Mouse (Mus musculus) heart, postnatal 14 days (tissue): ENCODE data around the gene Lgals3bp. TPM values are rescaled to one million over a fixed set of nuclear protein-coding genes. Genes with fewer than 3 reads are reported as not detected.
"Not testable (repeated sequence)": the region's sequence is repeated elsewhere in the genome, so short reads cannot be mapped to it uniquely, and the experiment has no call there.

Experiments
- DNase-seq, 2 experiments: peaks; one replicate each; pipeline ENCODE4 v3.0.0; 2021 to 2022
- intact Hi-C: fragments of 180-260 bp; cut with DNase I; formaldehyde crosslinking; loops from one replicate; pipeline ENCODE4 v1.15.1; 2025
- total RNA-seq, 2 experiments: library from RNA; stranded (reverse); gene quantifications; 2 replicates each; pipeline ENCODE4 v1.2.3; 2021

Lgals3bp gene
- total RNA-seq, 2 experiments from 2014 or later, result 21.2 to 24.1 TPM

DNA sequence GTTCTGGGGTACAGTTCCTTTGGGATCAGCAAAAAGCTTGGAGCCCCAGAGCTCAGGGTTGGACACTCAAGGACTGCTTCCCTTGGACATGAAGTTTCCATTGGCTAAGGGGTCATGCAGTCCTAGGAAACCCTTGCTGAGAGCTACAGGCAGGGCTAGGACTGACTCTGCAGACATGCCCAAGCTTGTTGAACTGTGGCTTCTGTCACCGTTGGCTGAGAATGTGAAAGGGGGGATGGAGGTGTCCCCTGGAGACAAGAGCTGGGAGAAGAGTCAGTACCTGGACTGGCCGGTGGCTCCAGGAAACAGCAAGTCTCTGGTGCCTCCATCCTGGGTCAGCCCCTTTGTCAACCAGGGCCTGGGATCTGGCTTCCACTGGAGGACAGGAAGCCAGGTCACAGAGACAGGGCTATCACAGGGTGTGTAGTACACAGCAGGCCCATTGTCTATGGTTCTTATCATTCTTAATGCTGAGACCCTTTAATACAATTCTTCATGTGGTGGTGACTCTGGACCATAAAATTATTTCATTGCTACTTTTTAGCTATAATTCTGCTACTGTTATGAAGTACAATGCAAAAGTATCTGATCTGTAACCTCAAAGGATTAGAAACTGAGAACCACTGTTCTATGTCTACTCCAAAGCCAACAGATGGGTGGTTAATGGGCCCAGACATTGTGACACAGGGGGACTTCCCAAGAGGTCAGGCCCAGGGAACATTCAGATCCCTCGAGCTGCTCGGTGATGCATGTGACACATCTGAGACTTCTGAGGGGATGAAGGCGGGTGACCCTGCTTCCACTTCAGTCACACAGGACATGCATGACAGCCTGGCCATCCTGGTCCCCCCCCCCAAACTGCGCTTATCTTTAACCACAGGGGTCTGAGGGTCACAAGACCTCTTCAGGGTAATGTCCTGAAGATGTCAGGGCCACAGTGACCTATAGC lies 2.3 kb upstream of the Lgals3bp start:
- no peak for DNase-seq
- intact Hi-C loops, result loop anchor here (10.0 kb wide), 1 partner anchor 319 kb away; no protein-coding TSS in a partner anchor

DNA sequence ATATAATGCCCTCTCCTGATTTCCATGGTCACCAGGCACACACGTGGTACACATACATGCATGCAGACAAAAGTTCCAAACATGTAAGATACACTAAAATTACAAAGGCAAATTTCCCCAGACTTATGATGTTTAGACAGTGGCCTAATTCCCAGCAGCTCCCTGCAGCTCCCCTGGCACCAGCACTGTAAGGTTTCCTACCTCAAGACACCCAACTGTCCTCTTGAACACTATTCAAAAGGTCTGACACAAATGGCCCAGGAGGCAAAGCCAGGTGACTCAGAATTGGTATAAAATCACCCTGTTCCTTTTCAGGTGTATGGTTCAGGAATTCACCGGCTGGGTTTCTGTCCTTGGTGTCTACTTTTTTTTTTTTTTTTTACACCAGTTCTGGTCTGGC lies 1.3 kb upstream of the Lgals3bp start:
- intact Hi-C loops, result loop anchor here (10.0 kb wide), 1 partner anchor 318 kb away; no protein-coding TSS in a partner anchor
- DNase-seq, result peak in 1 of 2 experiments; percentile 1

- no peak for DNase-seq
- intact Hi-C loops, result loop anchor here (10.0 kb wide), 1 partner anchor 316 kb away; no protein-coding TSS in a partner anchor
These were observed 697 bp downstream of the Lgals3bp start for GRCm38 (mm10) chr11:118401195-118401594.

GRCm38 (mm10) chr11:118400566-118400936 lies 1.3 kb downstream of the Lgals3bp start:
- DNase-seq, result peak in 1 of 2 experiments; percentile 57
- intact Hi-C loops, result loop anchor here (10.0 kb wide), 1 partner anchor 316 kb away; no protein-coding TSS in a partner anchor

DNA sequence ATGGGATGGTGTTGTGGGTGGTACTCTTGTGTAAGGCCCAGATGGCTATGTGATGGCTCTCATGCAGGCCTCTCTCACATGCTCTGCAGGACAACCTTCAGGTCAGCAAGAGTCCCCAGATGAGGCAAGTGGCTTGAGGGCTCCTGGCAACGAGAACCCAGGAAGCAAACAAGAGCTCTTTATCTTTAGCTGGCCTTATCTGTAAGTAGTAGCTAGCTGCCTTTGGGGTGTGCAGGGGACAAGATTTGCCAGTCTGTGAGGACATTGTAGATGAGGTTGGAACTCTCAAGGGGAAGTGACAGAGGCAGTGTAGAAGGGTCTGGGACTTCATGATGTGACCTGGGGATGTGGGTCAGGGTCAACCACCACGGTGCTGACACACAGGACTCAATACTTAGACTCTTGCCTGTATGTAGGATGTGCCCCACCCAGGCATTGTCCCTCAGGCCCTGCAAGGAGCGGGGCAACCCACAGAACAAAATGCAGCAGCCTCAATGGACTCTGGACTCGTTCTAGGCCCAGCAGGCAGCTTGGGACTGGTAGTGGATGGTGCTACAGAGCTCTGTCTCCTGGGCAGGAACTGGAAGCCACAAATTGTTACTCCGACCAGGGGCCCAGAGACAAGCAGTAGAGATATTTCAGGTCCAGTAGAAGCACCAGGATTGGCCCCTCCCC lies 1.9 kb downstream of the Lgals3bp start:
- intact Hi-C loops, result loop anchor here (10.0 kb wide), 1 partner anchor 315 kb away; no protein-coding TSS in a partner anchor
- DNase-seq, result peak in 1 of 2 experiments; percentile 10

GRCm38 (mm10) chr11:118397806-118398530 lies 3.9 kb downstream of the Lgals3bp start:
- peak in 1 of 2 experiments; percentile 1 for DNase-seq
- intact Hi-C loops, result no loop called here

- DNase-seq, result peak in 1 of 2 experiments; percentile 0
- intact Hi-C loops, result no loop called here
These were observed 7.4 kb downstream of the Lgals3bp start for GRCm38 (mm10) chr11:118394538-118394937.

GRCm38 (mm10) chr11:118393991-118394390 lies 7.9 kb downstream of the Lgals3bp start:
- intact Hi-C loops, result no loop called here
- DNase-seq, result no peak

- intact Hi-C loops, DNase-seq: not testable (repeated sequence)
These were observed 14.1 kb downstream of the Lgals3bp start for GRCm38 (mm10) chr11:118387816-118388215.

DNA sequence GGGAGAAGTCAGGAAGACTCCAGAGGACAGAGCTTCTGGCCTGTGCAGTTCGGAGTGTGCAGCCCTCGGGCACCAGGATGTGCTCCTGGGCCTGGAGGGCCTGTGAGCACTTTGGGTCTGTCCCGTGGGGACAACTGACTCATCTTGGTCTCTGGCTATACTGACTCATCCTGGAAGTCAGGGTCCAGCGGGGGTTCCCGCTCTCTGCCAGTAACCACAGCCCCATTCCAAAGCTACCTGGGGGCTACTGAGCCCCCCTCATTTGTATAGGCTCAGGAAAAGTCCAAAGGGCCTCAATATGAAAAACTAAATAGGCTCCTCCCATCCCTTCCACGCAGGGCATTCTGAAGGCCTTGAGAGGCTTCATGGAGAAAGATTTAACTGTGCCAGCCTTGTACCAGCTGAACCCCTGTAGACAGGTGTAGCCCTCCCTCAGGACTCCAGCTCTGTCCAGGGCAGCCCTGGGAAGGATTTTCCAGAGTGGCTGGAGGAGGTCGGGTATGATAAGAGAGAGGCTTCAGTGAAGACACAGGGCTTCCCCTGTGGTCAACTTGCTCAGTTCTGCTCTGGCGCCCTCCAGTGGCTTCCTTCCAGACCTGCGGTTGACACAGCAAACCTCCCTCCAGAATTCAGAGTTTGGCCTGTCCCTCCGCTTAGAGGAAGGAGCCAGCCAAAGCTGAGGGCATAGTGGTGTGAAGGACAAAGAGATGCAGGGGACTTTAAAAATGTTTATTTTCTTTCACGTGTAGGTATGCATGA lies 22.5 kb downstream of the Lgals3bp start:
- peak; percentile 91 to 94 for DNase-seq
- intact Hi-C loops, result loop anchor here (1.0 to 5.0 kb wide), 2 partner anchors 62 to 297 kb away; no protein-coding TSS in a partner anchor

GRCm38 (mm10) chr11:118378656-118379055 lies 23.2 kb downstream of the Lgals3bp start:
- no peak for DNase-seq
- intact Hi-C loops, result loop anchor here (1.0 to 5.0 kb wide), 2 partner anchors 61 to 296 kb away; no protein-coding TSS in a partner anchor

- intact Hi-C loops, result loop anchor here (5.0 kb wide), 1 partner anchor 294 kb away; no protein-coding TSS in a partner anchor
- not testable (repeated sequence) for DNase-seq
These were observed 25.6 kb downstream of the Lgals3bp start for GRCm38 (mm10) chr11:118376323-118376722.

DNA sequence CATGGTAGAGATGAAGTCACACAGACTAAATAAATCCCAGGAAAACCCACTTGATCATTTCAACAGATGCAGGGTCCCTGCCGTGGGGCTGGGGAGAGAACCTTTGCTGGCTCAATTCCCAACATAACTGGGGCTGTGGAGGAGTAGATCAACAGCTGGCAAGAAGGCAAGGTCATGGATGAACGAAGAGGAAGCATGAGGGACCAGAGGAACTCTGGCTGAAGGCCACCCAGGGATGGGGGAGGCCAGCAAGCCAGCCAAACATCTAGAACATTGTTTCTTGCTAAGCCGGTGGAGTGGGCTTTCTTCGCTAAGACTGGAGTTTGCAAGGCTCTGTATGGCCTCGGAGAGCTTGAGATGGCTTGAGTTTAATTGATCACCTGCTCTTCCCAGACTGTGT lies 26.0 kb downstream of the Lgals3bp start:
- DNase-seq, result peak in 1 of 2 experiments; percentile 40
- intact Hi-C loops, result loop anchor here (5.0 kb wide), 1 partner anchor 294 kb away; no protein-coding TSS in a partner anchor

GRCm38 (mm10) chr11:118375461-118375860 lies 26.4 kb downstream of the Lgals3bp start:
- DNase-seq, result no peak
- intact Hi-C loops, result loop anchor here (5.0 kb wide), 1 partner anchor 293 kb away; no protein-coding TSS in a partner anchor

- DNase-seq, result no peak
- intact Hi-C loops, result loop anchor here (5.0 kb wide), 1 partner anchor 293 kb away; no protein-coding TSS in a partner anchor
These were observed 26.9 kb downstream of the Lgals3bp start for GRCm38 (mm10) chr11:118375006-118375405.

DNA sequence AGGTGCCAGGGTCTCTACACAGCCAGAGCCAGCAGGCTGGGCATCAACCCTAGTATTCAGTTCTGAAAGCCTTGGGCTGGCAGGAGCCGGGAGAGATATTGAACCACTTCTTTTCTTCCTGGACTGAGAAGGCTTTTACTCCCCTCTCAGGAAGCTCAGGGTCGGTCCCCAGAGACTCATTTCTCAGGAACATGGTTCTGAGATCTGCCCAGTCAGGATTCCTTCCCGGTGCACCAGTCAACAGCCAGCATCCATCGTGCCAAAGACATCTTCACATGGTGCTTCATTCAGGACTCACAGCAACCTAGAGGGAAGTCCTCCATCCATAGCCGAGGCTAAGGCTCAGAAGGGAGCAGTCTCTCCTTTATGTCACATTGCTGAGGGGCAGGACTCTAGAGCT lies 27.4 kb downstream of the Lgals3bp start:
- intact Hi-C loops, result no loop called here
- no peak for DNase-seq

DNA sequence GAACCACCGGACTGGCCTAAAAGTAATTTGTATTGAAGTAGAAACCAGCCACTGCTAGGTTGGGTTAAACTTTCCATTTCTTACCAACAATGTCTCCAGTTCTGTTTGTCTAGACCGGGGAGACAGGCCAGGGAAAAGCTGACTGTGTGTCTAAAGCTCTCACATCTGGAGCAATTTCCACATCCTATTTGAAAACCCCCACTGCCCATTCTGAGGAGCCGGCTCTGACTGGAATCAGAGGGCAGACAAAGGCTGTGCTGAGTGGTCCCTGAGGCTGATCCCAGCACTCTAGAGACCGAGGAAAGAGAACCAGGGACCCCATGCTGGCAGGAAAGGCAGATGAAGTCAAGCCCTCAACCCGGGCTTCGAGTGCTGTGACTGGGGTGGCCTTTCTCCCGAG lies 29.3 kb downstream of the Lgals3bp start:
- no peak for DNase-seq
- intact Hi-C loops, result no loop called here

DNA sequence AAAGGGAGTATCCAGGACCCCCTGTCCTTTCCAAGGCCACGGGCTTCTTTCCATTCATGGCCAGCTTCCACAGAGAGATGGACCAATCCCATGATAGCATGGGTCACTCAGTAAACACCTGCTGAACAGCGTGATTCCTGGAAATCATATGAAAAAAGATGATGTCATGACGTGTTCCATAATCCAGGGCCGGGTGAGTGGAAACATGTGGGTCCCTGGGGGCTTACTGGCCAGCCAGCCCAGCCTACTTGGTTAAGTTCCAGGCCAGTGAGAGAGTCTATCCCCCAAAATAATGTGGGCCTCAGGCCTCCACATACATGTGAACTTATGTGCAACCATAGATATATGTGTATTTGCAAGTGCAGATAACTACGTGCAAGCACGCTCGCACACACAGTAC lies 30.0 kb downstream of the Lgals3bp start:
- DNase-seq, result peak in 1 of 2 experiments; percentile 34
- intact Hi-C loops, result no loop called here

GRCm38 (mm10) chr11:118369657-118370056 lies 32.2 kb downstream of the Lgals3bp start:
- intact Hi-C loops, result no loop called here
- DNase-seq, result no peak
